Mouse (Mus musculus): ENCODE results near the gene Tubb4a.

Tubb4a gene

DNA sequence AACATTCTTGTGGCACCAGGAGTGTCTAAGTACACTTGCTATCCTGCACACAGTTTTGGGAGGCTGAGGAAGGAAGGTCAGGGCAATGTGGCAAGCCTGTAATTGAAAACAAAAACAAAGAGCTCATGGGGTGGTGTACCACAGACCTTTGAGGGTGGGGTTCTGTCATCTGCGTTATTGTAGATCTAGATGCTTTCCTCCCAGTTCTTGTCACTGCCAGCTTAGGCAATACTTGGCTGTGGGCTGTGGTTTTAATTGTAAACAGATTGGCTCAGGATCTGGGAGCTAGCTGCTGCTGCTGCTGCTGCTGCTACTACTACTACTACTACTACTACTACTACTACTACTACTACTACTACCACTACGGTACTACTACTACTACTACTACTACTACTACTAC lies 14.7 kb upstream of the Tubb4a start:
- no peak for DNase-seq (ENCODE audit: low spot score)

DNA sequence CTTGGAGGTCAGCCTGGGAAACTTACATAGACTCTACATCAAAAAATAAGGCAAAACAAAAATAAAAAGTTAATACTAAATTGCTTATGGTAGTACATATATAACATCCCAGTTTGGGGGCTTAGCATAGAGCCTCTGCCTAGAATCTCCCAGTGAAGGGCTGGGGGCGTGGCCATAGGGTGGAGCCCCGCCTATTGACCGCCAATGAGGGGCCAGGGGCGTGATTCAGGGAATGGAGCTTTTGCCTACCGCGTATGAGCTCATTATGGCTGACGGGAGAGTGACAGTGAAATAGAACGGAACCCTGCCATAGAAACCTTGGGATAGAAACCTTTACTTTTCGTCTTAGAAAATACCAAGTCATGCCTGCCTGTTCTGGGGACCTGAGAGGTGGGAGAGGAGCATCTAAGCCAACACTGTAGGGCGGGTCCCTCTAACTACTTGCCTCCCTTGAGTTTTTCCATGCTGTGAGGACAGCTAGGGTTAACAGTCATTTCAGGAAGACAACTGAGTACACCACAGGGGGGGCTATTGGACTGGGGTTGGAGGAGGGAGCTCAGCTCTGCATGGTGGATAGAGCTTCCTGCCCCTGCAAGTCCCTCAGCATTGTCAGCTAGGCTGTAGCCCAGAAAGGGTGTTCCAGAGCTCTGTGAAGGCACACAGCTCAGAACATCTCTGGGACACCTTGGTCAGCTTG lies 12.2 kb upstream of the Tubb4a start:
- no peak for DNase-seq (ENCODE audit: low spot score)

DNA sequence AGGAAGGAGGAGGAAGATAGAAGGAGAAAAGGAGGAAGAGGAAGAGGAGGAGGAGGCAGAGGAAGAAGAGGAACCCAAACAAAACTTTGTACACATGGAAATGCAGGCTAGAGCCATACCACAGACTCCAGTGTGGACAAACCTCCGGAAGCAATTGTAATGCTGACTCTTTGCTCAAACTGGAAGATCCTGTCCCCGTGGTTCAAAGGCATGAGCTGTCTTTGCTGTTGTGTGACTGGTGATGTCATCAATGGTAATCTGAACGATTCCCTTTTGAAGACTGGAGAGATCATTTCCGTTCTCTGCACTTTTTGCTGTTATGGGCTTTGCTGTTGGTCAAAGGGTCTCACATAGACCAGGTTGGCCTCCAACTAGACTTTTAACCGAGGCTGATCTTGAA lies 10.7 kb upstream of the Tubb4a start:
- DNase-seq (ENCODE audit: low spot score) = no peak

DNA sequence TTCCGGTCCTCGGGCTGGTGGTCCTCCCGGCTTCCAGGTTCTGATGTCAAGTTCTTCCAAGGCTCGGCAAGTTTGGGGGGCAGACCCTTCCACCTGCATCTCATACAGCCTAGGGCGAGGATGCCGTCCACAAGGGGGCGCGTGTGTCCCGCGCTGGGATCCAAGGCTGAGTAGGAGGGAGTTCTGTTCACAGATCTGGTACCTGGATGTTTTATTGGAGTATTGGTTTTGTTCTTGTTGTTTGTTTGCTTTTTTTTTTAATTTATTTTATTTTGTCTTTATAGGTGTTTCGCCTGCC lies 9.0 kb upstream of the Tubb4a start:
- peak; percentile 82 for DNase-seq (ENCODE audit: low spot score)

DNA sequence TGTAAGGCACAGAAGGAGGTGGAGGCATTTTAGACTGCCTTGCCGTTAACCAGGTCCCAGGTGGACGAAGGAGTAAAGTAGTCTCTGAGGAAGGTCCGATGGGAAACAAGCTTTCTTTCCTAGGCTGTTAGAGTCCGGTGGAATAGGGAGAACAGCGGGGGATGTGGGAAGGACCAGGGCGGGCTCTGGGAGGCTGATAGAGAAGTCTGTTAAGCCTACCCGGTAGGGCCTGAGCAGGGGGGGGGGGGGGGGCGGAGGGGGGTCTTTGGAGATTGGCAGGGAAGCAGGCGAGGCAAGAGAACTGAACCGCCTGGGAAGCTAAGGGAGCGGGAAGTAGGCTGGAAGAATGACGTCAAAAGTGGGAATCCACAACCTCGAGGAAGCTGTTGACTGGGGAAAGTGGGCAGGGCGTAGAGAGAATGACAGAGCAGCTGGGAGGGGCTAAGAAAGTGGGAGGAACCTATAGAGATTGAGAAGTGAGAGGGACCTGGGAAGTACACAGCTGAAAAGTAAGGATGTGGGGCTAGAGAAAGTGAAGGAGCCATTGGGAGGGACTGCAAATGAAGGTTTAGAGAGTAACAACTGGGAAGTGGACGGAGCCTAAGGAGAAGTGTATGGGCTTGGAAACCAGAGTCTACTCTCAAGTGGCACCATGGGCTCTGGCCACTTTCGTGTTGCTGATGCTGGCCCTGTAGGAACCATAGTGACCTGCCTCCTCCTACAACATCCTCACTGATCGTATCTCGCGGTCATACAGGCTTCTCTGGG lies 8.5 kb upstream of the Tubb4a start:
- DNase-seq (ENCODE audit: low spot score) = peak; percentile 85

DNA sequence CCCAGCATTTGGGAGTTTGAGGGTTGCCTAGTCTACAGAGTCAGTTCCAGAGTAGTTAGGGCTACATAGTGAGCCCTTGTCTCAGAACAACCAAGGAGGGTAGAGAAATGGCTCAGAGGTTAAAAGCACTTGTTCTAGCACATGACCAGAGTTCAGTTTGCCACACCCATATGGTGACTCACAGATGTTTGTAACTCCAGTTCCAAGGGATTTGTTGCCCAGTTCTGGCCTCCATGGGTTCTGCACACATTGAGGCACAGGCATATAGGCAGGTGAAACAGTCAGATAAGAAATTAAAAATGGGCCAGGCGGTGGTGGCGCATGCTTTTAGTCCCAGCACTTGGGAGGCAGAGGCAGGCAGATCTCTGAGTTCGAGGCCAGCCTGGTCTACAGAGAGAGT lies 6.6 kb upstream of the Tubb4a start:
- DNase-seq (ENCODE audit: low spot score) = no peak

DNA sequence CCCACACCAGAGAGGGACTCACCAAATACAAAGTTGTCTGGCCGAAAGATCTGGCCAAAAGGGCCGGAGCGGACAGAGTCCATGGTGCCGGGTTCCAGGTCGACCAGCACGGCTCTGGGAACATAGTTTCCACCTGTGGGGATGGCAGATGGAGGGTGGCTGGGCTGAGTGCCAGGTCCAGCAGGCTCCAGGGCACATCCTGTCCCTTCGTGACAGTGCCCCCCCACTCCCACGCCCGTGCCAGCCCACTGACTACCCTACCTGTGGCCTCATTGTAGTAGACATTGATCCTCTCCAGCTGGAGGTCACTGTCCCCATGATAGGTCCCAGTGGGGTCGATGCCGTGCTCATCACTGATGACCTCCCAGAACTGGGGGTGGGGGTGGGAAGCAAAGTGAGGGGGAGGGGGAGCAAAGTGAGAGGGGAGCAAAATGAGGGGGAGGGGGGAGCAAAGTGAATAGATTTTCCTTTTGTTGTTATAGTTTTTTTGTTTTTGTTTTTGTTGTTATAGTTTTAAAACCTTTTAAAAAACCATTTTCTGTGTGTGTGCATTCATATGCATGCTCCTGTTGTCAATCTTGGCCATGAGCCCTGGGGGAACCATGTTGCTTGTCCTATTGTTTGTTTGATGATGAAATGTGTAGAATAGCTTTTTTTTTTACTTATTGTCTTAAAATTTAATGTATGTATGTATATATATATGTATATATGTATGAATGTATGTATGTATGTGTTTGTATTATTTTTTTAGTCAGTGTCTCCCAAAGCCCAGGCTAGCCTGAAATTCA lies 1.4 kb downstream of the Tubb4a start:
- DNase-seq (ENCODE audit: low spot score) = no peak

DNA sequence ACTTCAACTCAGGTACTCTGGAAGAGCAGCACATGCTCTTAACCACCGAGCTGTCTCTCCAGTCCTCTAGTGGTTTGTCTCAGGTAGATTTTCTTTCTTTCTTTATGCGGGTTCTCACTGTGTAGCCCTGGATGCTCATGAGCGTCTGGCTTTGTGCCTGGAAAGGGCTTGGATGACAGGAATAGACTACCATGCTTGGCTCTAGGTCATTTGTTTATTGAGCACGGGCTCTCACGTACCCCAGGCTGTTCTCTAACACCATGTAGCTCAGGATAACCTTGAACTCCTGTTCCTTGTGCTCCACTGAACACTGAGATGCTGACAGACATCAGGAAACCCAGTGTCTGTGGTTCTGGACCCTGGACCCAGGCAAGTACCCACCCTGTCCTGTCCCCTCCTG lies 5.1 kb downstream of the Tubb4a start:
- DNase-seq (ENCODE audit: low spot score) = no peak

DNA sequence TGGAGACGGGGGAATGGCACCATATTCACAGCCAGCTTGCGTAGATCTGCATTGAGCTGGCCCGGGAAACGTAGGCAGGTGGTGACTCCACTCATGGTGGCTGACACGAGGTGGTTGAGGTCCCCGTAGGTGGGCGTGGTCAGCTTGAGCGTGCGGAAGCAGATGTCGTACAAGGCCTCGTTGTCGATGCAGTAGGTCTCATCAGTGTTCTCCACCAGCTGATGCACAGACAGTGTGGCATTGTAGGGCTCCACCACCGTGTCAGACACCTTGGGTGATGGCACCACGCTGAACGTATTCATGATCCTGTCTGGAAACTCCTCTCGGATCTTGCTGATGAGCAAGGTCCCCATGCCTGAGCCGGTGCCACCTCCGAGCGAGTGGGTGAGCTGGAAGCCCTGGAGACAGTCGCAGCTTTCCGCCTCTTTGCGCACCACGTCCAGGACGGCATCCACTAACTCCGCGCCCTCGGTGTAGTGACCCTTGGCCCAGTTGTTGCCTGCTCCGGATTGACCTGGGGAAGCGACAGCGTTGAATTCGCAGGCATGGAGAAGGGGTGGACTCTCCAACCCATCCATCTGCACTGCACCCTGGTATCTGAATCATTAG lies 6.2 kb downstream of the Tubb4a start:
- DNase-seq (ENCODE audit: low spot score) = no peak

DNA sequence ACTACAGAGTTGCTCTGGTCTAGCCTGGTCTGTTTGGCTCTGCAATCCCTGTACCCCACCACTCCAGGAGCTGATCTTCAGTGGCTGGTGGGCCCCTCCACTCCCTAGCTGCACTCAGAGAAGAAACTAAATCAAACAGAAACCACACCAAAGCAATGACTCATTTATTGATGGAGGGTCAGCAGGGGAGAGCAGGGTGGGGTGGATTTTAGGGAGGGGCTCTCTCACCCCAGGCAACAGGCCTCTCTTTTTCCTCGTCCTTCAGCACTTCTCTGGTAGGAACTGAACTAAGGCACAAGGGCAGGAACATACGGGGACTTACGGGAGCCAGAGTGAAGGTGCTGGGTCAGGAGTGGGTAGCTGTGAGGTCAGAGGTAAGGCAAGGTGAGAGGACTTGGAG lies 7.7 kb downstream of the Tubb4a start:
- no peak for DNase-seq (ENCODE audit: low spot score)

DNA sequence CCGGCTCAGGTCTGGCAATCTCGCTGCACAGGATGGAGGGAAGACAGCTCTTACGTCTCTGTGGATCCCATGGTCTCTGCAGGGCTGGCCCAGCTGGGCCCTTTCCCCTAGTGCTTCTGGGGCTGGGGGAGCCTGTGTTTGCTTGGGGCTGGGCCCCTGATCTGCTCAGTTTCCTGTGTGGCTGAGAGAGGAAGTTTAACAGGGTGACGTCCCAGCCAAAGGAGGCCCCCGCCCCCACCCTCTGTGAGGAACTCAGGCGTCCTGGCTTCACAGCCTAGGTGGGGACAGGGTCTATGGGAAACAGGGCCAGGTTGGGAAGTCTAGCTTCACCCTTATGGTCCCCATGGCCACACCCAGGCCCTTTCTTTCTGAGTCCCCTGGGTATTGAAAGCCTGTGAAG lies 9.2 kb downstream of the Tubb4a start, which contains the start of gene Dennd1c:
Dennd1c (minus strand) TSS at position 179 of the 400 bp plus-strand sequence.
- DNase-seq (ENCODE audit: low spot score) = no peak

DNA sequence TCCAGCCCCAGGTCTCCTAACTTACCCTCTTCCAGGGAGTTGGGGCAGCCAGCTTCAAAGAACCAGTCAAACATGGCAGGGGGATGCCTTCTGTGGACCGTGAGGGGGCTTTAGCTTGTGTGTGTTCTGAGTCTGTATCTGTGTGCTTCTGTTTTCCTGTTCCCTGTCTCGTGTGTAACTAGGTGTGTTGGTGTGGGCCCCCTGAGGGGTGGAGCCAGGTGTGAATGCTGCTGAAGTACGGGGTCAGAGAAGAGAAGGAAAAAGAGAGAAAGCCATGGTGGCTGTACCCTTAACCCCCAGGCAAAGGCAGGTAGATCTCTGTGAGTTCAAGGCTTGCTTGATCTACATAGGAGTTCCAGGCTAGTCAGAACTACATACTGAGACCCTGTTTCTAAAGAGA lies 10.7 kb downstream of the Tubb4a start:
- no peak for DNase-seq (ENCODE audit: low spot score)

DNA sequence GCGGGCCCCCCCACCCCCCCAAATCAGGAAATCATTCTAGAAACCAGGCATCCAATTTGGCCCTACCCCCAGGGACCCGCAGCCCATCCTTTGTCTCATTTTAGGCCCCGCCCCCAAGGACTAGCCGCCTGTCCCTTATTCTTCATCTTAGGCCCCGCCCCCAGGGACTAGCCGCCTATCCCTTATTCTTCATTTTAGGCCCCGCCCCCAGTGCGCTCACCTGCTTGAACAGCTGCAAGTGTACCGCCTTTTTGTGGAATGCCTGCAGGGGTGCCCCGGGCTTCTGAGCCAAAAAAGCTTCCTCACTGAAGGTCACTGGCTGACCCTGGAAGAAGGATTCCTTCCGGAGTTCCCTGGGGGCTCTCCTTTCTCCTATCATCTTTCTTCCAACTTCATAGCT lies 16.9 kb downstream of the Tubb4a start:
- peak; percentile 48 for DNase-seq (ENCODE audit: low spot score)

DNA sequence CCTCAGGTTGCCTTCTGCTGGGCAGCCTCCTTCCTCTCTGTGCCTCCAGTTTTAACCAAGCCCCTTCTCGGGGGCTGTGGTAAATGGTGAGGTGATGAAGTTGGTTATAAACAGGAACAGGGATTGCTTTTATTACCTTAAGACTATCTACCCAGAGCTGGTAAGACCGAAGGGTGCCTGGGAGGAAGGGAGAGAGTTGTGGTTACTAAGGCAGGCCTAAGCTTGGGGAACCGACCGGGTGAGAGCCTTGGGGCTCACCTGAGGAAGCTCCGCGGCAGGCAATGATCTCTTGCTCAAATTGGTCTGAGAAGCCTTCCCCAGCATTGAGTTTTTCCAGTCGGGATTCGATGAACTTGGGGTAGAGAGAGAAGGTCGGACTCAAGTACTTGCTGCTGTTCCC lies 17.3 kb downstream of the Tubb4a start:
- DNase-seq (ENCODE audit: low spot score) = no peak

DNA sequence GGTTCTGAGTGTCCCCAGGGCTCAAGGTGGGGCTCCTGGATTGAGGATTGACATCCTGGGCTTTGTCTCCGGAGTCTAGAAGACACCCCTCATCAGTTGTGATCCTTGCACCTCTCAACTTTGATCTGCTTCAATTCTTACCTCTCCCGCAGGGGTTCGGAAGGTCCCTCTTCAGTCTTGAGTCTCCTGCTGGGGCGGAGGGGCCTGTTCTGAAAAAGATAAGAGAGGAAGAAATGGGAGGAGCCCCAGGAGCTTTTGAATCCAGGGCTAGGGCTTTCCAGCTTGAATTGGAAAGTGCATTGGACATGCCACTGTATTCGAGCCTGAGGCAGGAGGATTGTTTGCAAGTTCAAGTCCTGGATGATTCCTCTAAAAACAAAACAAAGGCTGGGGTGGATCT lies 20.7 kb downstream of the Tubb4a start:
- no peak for DNase-seq (ENCODE audit: low spot score)

DNA sequence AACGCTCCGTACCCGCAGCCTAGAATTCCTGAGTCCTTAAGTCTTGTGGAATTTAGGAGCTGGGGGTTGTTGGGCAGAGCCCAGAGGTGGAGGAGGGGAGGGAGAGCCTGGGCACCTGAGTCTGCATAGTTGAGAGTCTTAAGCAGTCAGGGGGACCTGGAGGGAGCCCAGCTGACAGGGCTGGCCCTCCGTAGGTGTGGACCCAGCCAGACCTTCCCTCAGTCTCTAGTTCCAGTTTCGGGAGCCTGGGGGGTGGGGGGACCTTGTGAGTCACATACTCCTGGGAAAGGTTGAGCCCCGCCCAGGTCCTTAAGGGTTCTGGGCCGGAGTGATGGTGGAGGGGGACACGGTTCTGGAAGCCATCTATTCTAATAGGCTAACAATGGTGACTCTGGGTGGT lies 24.6 kb downstream of the Tubb4a start:
- peak; percentile 37 for DNase-seq (ENCODE audit: low spot score)

DNA sequence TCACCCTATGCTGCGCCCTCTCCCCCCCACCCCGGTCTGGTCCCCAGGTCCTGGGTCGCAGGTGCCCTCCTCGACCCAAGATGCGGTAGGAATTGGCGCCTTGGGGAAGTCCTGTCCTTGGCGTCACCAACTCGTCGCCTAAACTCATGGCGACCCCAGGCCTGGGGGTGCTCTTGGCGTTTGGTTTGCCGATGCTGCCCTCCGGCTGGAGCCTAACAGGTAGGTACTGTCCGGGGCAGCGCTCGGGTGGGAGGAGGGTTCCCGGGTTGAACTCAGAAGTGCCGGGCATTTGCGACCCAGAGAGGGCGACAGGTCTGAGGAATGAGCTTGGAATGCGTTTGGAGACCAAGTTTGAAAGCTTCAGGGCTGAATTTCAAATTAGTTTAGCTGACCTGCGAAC lies 25.0 kb downstream of the Tubb4a start:
- no peak for DNase-seq (ENCODE audit: low spot score)

DNA sequence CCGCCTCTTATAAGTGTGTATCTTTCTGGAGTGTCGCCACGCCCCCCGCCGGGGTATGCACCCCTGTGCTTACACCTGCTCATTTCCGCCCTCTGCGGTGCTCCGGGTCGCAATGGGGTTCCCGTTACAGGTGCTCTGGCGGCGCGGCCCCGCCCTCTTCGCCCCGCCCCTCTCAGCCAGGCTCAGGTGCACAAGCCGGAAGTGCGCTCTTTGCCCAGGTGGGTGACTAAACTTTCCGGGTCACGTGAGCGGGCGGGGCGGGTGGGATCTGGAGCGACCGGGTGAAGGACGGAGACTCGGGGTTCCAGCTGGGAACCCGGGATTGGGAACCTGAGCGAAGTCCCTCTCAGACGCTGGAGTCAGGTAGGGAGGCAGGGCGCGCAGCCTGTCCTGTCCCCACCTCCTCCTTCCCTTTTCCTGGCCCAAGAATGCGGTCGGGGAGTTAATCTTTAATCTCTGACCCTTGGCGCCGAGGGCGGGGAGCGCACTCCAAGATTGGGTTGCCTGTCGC lies 25.5 kb downstream of the Tubb4a start:
- DNase-seq (ENCODE audit: low spot score) = peak; percentile 82

DNA sequence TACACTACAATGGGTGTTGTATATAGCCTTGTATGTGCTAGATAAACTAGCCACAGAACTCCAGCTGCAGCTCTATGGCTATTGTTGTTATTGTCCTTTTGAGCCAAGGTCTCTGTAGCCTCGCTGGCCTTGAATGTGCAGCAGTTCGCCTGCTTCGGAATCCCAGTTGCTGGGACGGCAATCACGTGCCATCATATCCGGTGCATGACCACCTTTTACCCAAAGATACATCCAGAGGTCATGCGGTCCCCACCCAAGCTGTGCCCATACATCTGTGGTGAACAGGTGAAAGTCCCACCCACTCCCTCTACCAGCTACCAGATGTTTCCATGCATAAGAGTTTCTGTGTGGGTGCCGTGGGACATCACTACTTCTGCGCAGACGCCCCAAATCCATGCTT lies 26.5 kb downstream of the Tubb4a start:
- no peak for DNase-seq (ENCODE audit: low spot score)

DNA sequence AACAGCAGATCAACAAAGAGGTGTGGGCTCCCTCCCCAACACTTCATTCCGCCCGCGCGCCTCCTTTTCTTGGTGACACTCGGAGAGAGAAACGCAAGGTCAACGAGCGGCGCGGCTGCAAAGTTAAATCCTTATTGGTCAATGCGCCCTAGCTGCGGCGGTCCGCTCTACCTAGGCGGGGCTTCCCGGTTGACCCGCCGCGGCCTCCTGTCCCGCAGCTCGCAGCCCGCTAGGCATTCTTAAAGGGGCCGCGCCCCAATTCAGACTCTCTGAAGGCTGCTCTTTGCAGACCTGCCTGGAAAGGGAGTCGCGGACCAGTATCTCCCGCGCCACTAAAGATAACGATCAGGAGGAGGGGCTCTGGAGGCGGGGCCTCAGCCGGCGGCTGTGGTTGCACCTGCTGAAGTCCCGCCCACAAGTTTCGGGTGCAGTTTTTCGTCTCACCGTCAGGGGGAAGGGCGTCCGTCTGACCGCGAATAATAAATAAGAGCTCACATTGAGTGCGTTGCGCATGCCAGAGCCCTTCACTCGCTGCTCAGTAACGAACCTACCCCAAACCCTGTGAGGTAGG lies 27.3 kb downstream of the Tubb4a start:
- DNase-seq (ENCODE audit: low spot score) = peak; percentile 97

DNA sequence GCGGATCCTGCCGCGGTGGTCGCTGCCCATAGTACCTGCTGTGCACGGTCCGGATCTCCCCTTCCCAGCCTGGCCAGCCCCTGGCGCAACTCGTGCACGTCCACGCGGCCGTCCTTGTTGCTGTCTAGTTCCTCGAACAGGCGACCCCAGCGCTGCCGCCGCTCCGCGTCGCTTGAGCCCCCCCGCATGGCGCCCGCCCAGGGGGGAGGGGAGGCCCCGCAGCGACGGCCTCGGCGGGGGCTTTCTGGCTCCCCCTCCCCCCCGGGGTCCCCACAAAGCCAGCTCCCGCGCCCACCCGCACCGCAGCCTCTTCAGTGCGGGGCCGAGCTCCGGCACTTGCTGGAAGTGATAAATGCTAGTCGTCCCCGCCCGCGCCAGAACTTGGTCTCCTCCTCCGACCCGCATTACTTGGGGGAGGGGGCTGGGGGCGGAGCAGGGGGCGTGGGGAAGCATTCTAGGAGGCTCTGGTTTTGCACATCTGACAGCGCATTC lies 28.1 kb downstream of the Tubb4a start, which contains the start of gene Slc25a23:
Slc25a23 (minus strand) TSS at position 378 of the 492 bp plus-strand sequence.
- peak; percentile 41 for DNase-seq (ENCODE audit: low spot score)
